Mouse (Mus musculus): Measurements from ENCODE around the gene Vmn1r233. TPM values are rescaled to one million over a fixed set of nuclear protein-coding genes. Genes with fewer than 3 reads are reported as not detected.

The Vmn1r233 gene
- not detected for total RNA-seq (2021)
- long read RNA-seq, experiment 1, result 0 reads
- long read RNA-seq, experiment 2, result 0 reads

- no peak for TF ChIP-seq CTCF (conservative IDR thresholded peaks at IDR 0.05)
- Histone ChIP-seq H3K27ac (no peak within 1 kb of the TSS), H3K4me3 (no peak within 1 kb of the TSS)
- no peak for DNase-seq (ENCODE audit: low spot score in 2 of 2)
These were observed at the start of gene Vmn1r233 for GRCm38 (mm10) chr17:20996364-20996763. TSS of gene Vmn1r233 (minus strand) at chr17:20996464.

GRCm38 (mm10) chr17:21018410-21019080, 22.3 kb upstream of the Vmn1r233 start:
- no peak for TF ChIP-seq CTCF (conservative IDR thresholded peaks at IDR 0.05)
- DNase-seq (ENCODE audit: low spot score in 2 of 2), result no peak
- H3K27ac ChIP-seq, result no peak overlapping the region
- H3K4me3 ChIP-seq, result no peak overlapping the region

- no peak for DNase-seq (ENCODE audit: low spot score in 2 of 2)
- Histone ChIP-seq H3K4me3 (peak overlapping the region; percentile 85), H3K27ac (peak overlapping the region; percentile 91)
- TF ChIP-seq CTCF (conservative IDR thresholded peaks at IDR 0.05), result no peak
These were observed 13.5 kb upstream of the Vmn1r233 start for GRCm38 (mm10) chr17:21009726-21010125.

GRCm38 (mm10) chr17:21008382-21009331, 12.4 kb upstream of the Vmn1r233 start, which contains the start of gene Zfp160:
TSS of gene Zfp160 (plus strand) at chr17:21008903.
- Histone ChIP-seq H3K27ac (peak within 1 kb of the TSS; percentile 91), H3K4me3 (peak within 1 kb of the TSS; percentile 85)
- TF ChIP-seq CTCF (conservative IDR thresholded peaks at IDR 0.05), result peak; percentile 43
- peak; percentile 86 to 94 for DNase-seq (ENCODE audit: low spot score in 2 of 2)

- DNase-seq (ENCODE audit: low spot score in 2 of 2), result no peak
- TF ChIP-seq CTCF (conservative IDR thresholded peaks at IDR 0.05), result no peak
- Histone ChIP-seq H3K4me3 (no peak overlapping the region), H3K27ac (no peak overlapping the region)
These were observed 2.5 kb downstream of the Vmn1r233 start for GRCm38 (mm10) chr17:20993716-20994115.

- no peak for DNase-seq (ENCODE audit: low spot score in 2 of 2)
- H3K27ac ChIP-seq, result no peak overlapping the region
- no peak for TF ChIP-seq CTCF (conservative IDR thresholded peaks at IDR 0.05)
- H3K4me3 ChIP-seq, result no peak overlapping the region
These were observed 29.6 kb downstream of the Vmn1r233 start for GRCm38 (mm10) chr17:20966681-20967080.

- Histone ChIP-seq H3K27ac (no peak overlapping the region), H3K4me3 (no peak overlapping the region)
- DNase-seq (ENCODE audit: low spot score in 2 of 2), result no peak
- TF ChIP-seq CTCF (conservative IDR thresholded peaks at IDR 0.05), result no peak
These were observed 30.8 kb downstream of the Vmn1r233 start for GRCm38 (mm10) chr17:20965421-20965820.

GRCm38 (mm10) chr17:20960386-20960785, 35.9 kb downstream of the Vmn1r233 start:
- no peak for DNase-seq (ENCODE audit: low spot score in 2 of 2)
- no peak overlapping the region for H3K4me3 ChIP-seq
- TF ChIP-seq CTCF (conservative IDR thresholded peaks at IDR 0.05), result no peak

GRCm38 (mm10) chr17:20946636-20947035, 49.6 kb downstream of the Vmn1r233 start:
- no peak for TF ChIP-seq CTCF (conservative IDR thresholded peaks at IDR 0.05)
- DNase-seq (ENCODE audit: low spot score in 2 of 2), result no peak
- Histone ChIP-seq H3K4me3 (peak overlapping the region; percentile 71), H3K27ac (peak overlapping the region; percentile 99; the same call in 1 of the 2 replicates)

More at GRCm38 (mm10) chr17:20960386-20960785, 35.9 kb downstream of the Vmn1r233 start:
- H3K27ac ChIP-seq, result no peak overlapping the region

- TF ChIP-seq CTCF (conservative IDR thresholded peaks at IDR 0.05), result no peak
- H3K27ac ChIP-seq, result peak overlapping the region; percentile 99
- DNase-seq (ENCODE audit: low spot score in 2 of 2), result no peak
These were observed 50.2 kb downstream of the Vmn1r233 start for GRCm38 (mm10) chr17:20946026-20946565.

GRCm38 (mm10) chr17:20944985-20945891, 51.0 kb downstream of the Vmn1r233 start, which contains the start of gene Ppp2r1a:
TSS of gene Ppp2r1a (plus strand) at chr17:20945311.
- TF ChIP-seq CTCF (conservative IDR thresholded peaks at IDR 0.05), result peak; percentile 24
- peak within 1 kb of the TSS; percentile 71 for H3K4me3 ChIP-seq
- peak within 1 kb of the TSS; percentile 99 for H3K27ac ChIP-seq
- peak; percentile 97 to 100 for DNase-seq (ENCODE audit: low spot score in 2 of 2)

More at GRCm38 (mm10) chr17:20946026-20946565, 50.2 kb downstream of the Vmn1r233 start:
- H3K4me3 ChIP-seq, result peak overlapping the region; percentile 71

- no peak for DNase-seq (ENCODE audit: low spot score in 2 of 2)
- Histone ChIP-seq H3K27ac (peak overlapping the region; percentile 98), H3K4me3 (peak overlapping the region; percentile 66)
- TF ChIP-seq CTCF (conservative IDR thresholded peaks at IDR 0.05), result no peak
These were observed 52.0 kb downstream of the Vmn1r233 start for GRCm38 (mm10) chr17:20944226-20944625.

Other genes with a start within 250 kb of the Vmn1r233 start
- gene Vmn1r228, start 210.3 kb downstream of the Vmn1r233 start, total RNA-seq (2021), result not detected
- gene Vmn1r229, start 184.9 kb downstream of the Vmn1r233 start, total RNA-seq (2021), result under 1 TPM in 1 of 2 experiments, not detected in 1; 0.05 TPM
- gene Vmn1r230, start 156.0 kb downstream of the Vmn1r233 start, total RNA-seq (2021), result not detected
- gene Vmn1r231, start 91.4 kb downstream of the Vmn1r233 start, total RNA-seq (2021), result not detected
- not detected for gene Vmn1r232, start 76.8 kb downstream of the Vmn1r233 start, total RNA-seq (2021)
- 100 to 1,000 TPM; 562 to 601 TPM for gene Ppp2r1a, start 51.2 kb downstream of the Vmn1r233 start, total RNA-seq (2021)
- 10 to 100 TPM; 22.1 to 22.7 TPM for gene Zfp160, start 12.4 kb upstream of the Vmn1r233 start, total RNA-seq (2021)
- not detected for gene Vmn1r234, start 229.6 kb upstream of the Vmn1r233 start, total RNA-seq (2021)